8 mouse cellular contexts compared by ENCODE assay signal in genomic region chr7:70356691-70357515, GRCm38 (mm10). TPM values are rescaled to one million over a fixed set of nuclear protein-coding genes. Genes with fewer than 3 reads are reported as not detected.
A peak's percentile ranks its signal among the peaks of the same experiment; 100 is the strongest.
DNase-seq lines count a peak whose midpoint lies in the region; ATAC-seq and TF ChIP-seq lines count a peak whose summit lies in the region.

No protein-coding gene starts in this region.

- WGBS in lung, postnatal 0 days = 29% methylated on average over 3 of the region's 3 CpGs
- WGBS in forebrain, embryonic 16.5 days = 38% methylated on average over 3 of the region's 3 CpGs
- 33% methylated on average over 3 of the region's 3 CpGs for WGBS in limb, embryonic 14.5 days
- 24% methylated on average over 3 of the region's 3 CpGs for WGBS in stomach, embryonic 15.5 days
- WGBS in thymus, adult 2 months = 75% methylated on average over 3 of the region's 3 CpGs

- H3K4me3 ChIP-seq in lung, postnatal 0 days (ENCODE audit: low read depth, low read length) = peak overlapping the region; percentile 88
- H3K4me3 ChIP-seq in forebrain, embryonic 16.5 days (replicated peaks; ENCODE audit: low read length) = peak overlapping the region; percentile 70
- H3K4me3 ChIP-seq in limb, embryonic 14.5 days (replicated peaks; ENCODE audit: low read length) = peak overlapping the region; percentile 81
- peak overlapping the region; percentile 71 for H3K4me3 ChIP-seq in stomach, embryonic 15.5 days (replicated peaks)
- no peak overlapping the region for H3K4me3 ChIP-seq in thymus, adult 2 months (ENCODE audit: control insufficient read depth, insufficient read depth, low read length)

- no peak for TF ChIP-seq EP300 in lung, postnatal 0 days (IDR thresholded peaks at IDR 0.05)

- H3K4me1 ChIP-seq in lung, postnatal 0 days (ENCODE audit: insufficient read depth, low read depth, low read length) = peaks cover 7% of the 10 kb centered on the region; the same call in 1 of the 2 replicates
- peaks cover 17% of the 10 kb centered on the region for H3K4me1 ChIP-seq in forebrain, embryonic 16.5 days (replicated peaks; ENCODE audit: control insufficient read depth, insufficient read depth, low read length)
- peaks cover 24% of the 10 kb centered on the region for H3K4me1 ChIP-seq in limb, embryonic 14.5 days (ENCODE audit: control insufficient read depth, insufficient read depth, low read length)
- H3K4me1 ChIP-seq in stomach, embryonic 15.5 days = peaks cover 5% of the 10 kb centered on the region; the same call in 1 of the 2 replicates
- H3K4me1 ChIP-seq in thymus, adult 2 months (replicated peaks; ENCODE audit: control insufficient read depth, insufficient read depth, low read length) = no peaks in the 10 kb centered on the region; the same call in 1 of the 2 replicates

- TF ChIP-seq CTCF in lung, postnatal 0 days (IDR thresholded peaks at IDR 0.05) = no peak
- TF ChIP-seq CTCF in thymus, adult 2 months (IDR thresholded peaks at IDR 0.05; ENCODE audit: borderline replicate concordance, control insufficient read depth, extremely low read depth, insufficient read depth, low read length, poor library complexity) = no peak

- no peak for TF ChIP-seq POLR2A in limb, embryonic 14.5 days (IDR thresholded peaks at IDR 0.05; ENCODE audit: borderline replicate concordance, extremely low read depth, insufficient read depth, insufficient read length)
- TF ChIP-seq POLR2A in thymus, adult 2 months (IDR thresholded peaks at IDR 0.05; ENCODE audit: control insufficient read depth, extremely low read depth, insufficient read depth, low read length, poor library complexity) = no peak

- peak; percentile 11 for DNase-seq in lung, postnatal 0 days (ENCODE audit: low spot score)
- no peak for DNase-seq in lung, postnatal 10 days
- no peak for DNase-seq in limb, embryonic 14.5 days (ENCODE audit: low spot score)
- no peak for DNase-seq in left cerebral cortex, adult 8-10 months (ENCODE audit: low spot score in 2 of 2)
- no peak for DNase-seq in gastrocnemius, postnatal 14 days
- DNase-seq in thymus, adult 2 months = no peak

- H3K27me3 ChIP-seq in lung, postnatal 0 days (replicated peaks; ENCODE audit: insufficient read depth, low read length) = no peaks in the 10 kb centered on the region
- peaks cover 29% of the 10 kb centered on the region for H3K27me3 ChIP-seq in forebrain, embryonic 16.5 days (replicated peaks; ENCODE audit: control insufficient read depth, insufficient read depth, low read length)
- no peaks in the 10 kb centered on the region for H3K27me3 ChIP-seq in limb, embryonic 14.5 days (ENCODE audit: control insufficient read depth, insufficient read depth, low read length)
- H3K27me3 ChIP-seq in stomach, embryonic 15.5 days (replicated peaks) = no peaks in the 10 kb centered on the region
- peaks cover 9% of the 10 kb centered on the region for H3K27me3 ChIP-seq in thymus, adult 2 months (ENCODE audit: control insufficient read depth, insufficient read depth, low read length)

- intact Hi-C loops in gastrocnemius, postnatal 14 days (cut with DNase I; ENCODE audit: low total_unique reads) = no loop called here

- H3K36me3 ChIP-seq in lung, postnatal 0 days (ENCODE audit: insufficient read depth, low read length) = 0 out of 2 replicates have a peak, but pooled peaks cover 5% of the 10 kb centered on the region
- H3K36me3 ChIP-seq in forebrain, embryonic 16.5 days (ENCODE audit: control insufficient read depth, insufficient read depth) = no peaks in the 10 kb centered on the region
- peaks cover 43% of the 10 kb centered on the region for H3K36me3 ChIP-seq in limb, embryonic 14.5 days (ENCODE audit: control insufficient read depth, insufficient read depth, low read length)
- 0 out of 2 replicates have a peak, but pooled peaks cover 5% of the 10 kb centered on the region for H3K36me3 ChIP-seq in stomach, embryonic 15.5 days
- no peaks in the 10 kb centered on the region for H3K36me3 ChIP-seq in thymus, adult 2 months (ENCODE audit: control insufficient read depth, insufficient read depth, low read length)

- H3K9ac ChIP-seq in lung, postnatal 0 days (replicated peaks; ENCODE audit: low read depth) = peak overlapping the region; percentile 98
- peak overlapping the region; percentile 80 for H3K9ac ChIP-seq in forebrain, embryonic 16.5 days (replicated peaks; ENCODE audit: low read depth, low read length)
- peak overlapping the region; percentile 98 for H3K9ac ChIP-seq in limb, embryonic 14.5 days (ENCODE audit: low read depth, low read length, severe bottlenecking)
- peak overlapping the region; percentile 91 for H3K9ac ChIP-seq in stomach, embryonic 15.5 days

- no peaks in the 10 kb centered on the region for H3K9me3 ChIP-seq in lung, postnatal 0 days (ENCODE audit: low read length)
- H3K9me3 ChIP-seq in forebrain, embryonic 16.5 days (ENCODE audit: control insufficient read depth, low read length) = no peaks in the 10 kb centered on the region
- no peaks in the 10 kb centered on the region for H3K9me3 ChIP-seq in limb, embryonic 14.5 days (ENCODE audit: control insufficient read depth, low read length)
- H3K9me3 ChIP-seq in stomach, embryonic 15.5 days = no peaks in the 10 kb centered on the region

- 0 out of 2 replicates have a peak overlapping the region, but pooled peaks have one; percentile 97 for H3K27ac ChIP-seq in lung, postnatal 0 days (ENCODE audit: low read length)
- H3K27ac ChIP-seq in forebrain, embryonic 16.5 days (ENCODE audit: low read length) = peak overlapping the region; percentile 39; the same call in 1 of the 2 replicates
- peak overlapping the region; percentile 99; the same call in 1 of the 2 replicates for H3K27ac ChIP-seq in limb, embryonic 14.5 days (replicated peaks; ENCODE audit: low read depth, low read length)
- H3K27ac ChIP-seq in stomach, embryonic 15.5 days = peak overlapping the region; percentile 99
- no peak overlapping the region for H3K27ac ChIP-seq in thymus, adult 2 months (ENCODE audit: control insufficient read depth, insufficient read depth, low read length)

- H3K4me2 ChIP-seq in lung, postnatal 0 days (replicated peaks; ENCODE audit: low read depth, low read length) = peak overlapping the region; percentile 89
- H3K4me2 ChIP-seq in forebrain, embryonic 16.5 days (ENCODE audit: low read length) = peak overlapping the region; percentile 90
- peak overlapping the region; percentile 88 for H3K4me2 ChIP-seq in limb, embryonic 14.5 days (replicated peaks; ENCODE audit: low read depth, low read length, severe bottlenecking)
- H3K4me2 ChIP-seq in stomach, embryonic 15.5 days = peak overlapping the region; percentile 70

- ATAC-seq in lung, postnatal 0 days = no peak
- ATAC-seq in forebrain, embryonic 16.5 days = no peak
- no peak for ATAC-seq in limb, embryonic 14.5 days (ENCODE audit: low FRiP score, low read depth)
- no peak for ATAC-seq in stomach, embryonic 15.5 days (ENCODE audit: insufficient read depth, low FRiP score, low read depth)

RNA-seq across cellular contexts. Expression of gene Nr2f2, which starts 9.6 kb away (rescaled TPM):
- 72.7 and 89.1 TPM in 2 replicates for polyA plus RNA-seq in lung, postnatal 0 days (2015; fragmentation: Nextera tagmentation; extraction: Ambion mirVana)
- polyA plus RNA-seq in forebrain, embryonic 16.5 days (2015; fragmentation: Nextera tagmentation; extraction: Ambion mirVana) = 88.4 and 90.6 TPM in 2 replicates
- polyA plus RNA-seq in limb, embryonic 14.5 days (2012; rRNA removed) = 80.2 and 134 TPM in 2 replicates
- polyA plus RNA-seq in limb, embryonic 14.5 days (2014; fragmentation: Nextera tagmentation; extraction: Ambion mirVana) = 54.7 and 60.8 TPM in 2 replicates
- 66.9 and 72.6 TPM in 2 replicates for polyA plus RNA-seq in stomach, embryonic 15.5 days (2015; fragmentation: Nextera tagmentation; extraction: Ambion mirVana)
- 10 to 100 TPM; 20.1 to 32.6 (median 27.2) TPM for total RNA-seq in left cerebral cortex, adult 8-10 months (2022)
- 10 to 100 TPM; 22.2 to 30.2 TPM for total RNA-seq in gastrocnemius, postnatal 14 days (2021)
- polyA plus RNA-seq in thymus, adult 2 months (2012; rRNA removed) = 12.8 and 14.7 TPM in 2 replicates
